Mouse (Mus musculus) lung, postnatal 36 days (tissue): ENCODE results near the gene Ncbp3.

ENCODE experiments used
- DNase-seq: peaks from one replicate; pipeline ENCODE4 v3.0.0; 2022; ENCODE audit warnings: mixed read lengths

The Ncbp3 gene

DNA sequence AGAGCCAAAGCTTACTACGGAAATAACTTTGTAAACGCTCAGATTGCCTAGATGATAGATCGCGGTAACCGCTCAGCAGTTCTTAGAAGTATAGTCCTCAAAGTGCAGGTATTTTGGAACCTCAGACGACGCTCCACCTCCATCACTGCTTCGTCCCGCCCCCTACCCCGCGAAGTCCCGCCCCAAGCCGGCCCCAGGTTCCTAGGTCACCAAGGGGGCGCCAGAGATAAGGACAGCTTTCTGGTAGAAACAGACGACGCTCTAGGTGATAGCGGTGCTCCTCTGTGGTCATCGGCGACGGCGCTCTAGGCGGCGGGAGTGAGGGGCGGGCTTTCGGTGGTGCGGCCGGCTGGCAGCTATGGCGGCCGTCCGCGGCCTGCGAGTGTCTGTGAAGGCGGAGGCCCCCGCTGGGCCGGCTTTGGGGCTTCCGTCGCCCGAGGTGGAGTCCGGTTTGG is at the start of gene Ncbp3:
TSS of gene Ncbp3 (plus strand) at position 242 of the 455 bp plus-strand sequence.
- peak; percentile 98 for DNase-seq

DNA sequence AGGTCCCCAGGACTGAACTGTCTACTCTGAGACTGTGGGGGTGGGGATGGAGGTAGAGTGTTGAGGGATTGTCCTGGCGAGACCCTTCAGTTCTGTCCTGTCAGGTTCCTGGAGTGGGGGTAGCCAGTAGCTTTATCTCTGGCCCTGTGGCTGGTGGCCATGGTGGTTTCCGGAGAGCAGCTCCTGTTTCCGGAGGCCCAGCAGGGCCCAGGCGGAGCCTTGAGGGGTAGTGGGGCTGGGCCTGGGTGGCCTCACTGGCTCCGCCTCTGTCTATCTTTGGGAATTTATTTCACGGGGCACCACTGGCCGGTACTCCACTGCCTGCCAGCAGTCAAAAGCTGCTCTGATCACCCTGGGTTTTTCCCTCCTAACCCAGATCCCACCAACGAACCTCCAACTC is 48.8 kb upstream of the Ncbp3 start, which contains the start of gene P2rx1:
TSS of gene P2rx1 (plus strand) at position 333 of the 400 bp plus-strand sequence.
- no peak for DNase-seq

DNA sequence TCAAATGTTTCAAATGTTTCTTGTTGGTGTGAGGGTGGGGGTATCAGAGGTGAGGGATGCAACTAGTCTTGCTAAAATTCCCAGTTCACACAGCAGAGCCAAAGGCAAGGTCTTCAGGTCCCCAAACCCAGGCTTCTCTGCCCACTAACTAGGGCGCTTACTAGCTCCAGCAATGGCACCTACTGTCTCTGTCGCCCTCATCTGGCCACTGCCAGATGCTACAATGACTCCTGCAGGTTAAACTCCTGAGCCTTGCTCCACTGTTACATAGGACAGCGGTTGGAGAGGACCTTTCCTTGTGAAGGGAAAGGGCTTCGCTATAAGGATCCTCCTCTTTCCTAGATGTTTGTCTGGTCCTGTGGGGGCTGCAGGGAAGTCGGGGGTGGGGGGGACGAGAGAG is 46.6 kb upstream of the Ncbp3 start:
- peak; percentile 87 for DNase-seq

DNA sequence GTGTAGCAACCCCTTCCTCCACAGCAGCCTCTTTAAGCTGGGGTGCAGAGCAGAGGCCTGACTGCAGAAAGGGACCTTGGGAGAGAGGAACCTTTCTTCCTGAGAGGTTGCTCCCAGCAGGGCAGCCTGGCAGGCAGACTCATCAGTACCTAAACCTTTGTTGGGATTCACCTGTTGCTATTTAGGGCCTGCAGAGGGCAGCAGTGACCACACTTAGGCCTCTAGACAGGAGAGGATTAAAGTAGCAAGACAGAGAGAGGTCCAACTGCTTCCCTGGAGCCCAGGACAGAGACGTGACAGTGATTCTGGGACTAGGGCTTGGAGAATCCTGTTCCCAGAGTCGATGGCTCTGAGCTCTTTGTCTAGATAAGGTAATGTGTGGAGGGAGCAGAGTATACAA is 41.2 kb upstream of the Ncbp3 start:
- peak; percentile 78 for DNase-seq

DNA sequence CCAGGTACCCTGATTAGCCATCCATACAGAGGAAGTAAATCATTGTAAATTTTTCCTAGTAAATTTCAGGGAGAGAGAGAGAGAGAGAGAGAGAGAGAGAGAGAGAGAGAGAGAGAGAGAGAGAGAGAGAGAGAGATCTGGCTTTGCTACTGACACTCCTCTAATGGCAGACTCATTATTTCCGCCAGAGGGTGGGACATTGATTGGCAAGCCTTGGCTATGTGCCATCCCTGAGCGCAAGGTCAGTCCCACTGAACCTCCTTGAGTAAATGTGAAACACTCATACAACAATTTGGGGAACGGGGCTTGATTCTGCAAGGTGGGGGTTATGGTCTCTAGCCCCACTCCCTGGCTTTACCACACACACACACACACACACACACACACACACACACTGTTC is 40.5 kb upstream of the Ncbp3 start:
- no peak for DNase-seq

DNA sequence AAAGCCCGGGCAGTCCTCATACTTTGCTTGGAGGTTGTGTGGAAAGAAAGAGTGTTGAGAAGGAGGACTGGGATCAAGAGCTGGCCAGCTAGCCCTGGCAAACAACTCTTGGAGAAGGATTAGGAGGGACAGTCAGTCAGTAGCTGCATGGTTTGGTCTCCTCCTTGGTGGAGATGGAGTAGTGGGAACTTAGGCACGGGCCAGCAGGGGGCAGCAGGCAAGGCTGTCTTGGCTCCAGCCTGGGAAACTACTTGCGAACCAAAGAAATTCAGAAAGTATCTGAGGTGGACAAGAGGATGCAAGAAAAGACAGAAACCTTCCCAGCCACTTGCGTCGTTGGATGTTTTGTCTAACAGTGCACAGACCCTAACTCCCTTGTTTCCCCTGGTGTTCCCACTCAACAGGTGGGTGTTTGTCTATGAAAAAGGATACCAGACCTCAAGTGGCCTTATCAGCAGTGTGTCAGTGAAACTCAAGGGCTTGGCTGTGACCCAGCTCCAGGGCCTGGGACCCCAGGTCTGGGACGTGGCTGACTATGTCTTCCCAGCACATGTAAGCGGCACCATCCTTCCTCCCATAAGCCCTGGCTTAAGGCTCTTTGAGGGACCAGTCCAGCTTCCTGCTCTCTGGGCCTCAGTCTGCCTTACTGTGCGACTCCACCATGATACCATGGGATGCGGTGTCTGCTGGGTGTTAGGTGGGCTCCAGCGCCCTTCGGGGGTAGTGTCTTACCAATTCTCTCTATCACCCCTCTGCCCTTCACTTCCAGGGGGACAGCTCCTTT is 39.7 kb upstream of the Ncbp3 start:
- DNase-seq = peak; percentile 78

DNA sequence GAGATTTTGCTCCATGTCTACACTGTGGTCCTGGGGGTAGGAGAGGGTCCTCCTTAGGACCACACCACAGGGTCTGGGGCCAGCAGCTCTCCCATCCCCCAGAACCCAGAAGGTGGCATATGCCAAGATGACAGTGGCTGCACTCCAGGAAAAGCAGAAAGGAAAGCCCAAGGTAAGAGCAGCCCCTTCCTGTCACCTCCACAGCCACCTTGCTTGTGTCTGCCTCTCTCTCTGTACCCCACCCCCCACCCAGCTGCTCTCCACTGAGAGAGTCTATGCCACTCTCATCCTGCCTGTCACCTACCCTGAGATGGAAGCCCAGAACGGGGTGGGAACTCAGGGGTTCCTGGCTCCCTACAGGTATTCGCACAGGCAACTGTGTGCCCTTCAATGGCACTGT is 38.8 kb upstream of the Ncbp3 start:
- no peak for DNase-seq

DNA sequence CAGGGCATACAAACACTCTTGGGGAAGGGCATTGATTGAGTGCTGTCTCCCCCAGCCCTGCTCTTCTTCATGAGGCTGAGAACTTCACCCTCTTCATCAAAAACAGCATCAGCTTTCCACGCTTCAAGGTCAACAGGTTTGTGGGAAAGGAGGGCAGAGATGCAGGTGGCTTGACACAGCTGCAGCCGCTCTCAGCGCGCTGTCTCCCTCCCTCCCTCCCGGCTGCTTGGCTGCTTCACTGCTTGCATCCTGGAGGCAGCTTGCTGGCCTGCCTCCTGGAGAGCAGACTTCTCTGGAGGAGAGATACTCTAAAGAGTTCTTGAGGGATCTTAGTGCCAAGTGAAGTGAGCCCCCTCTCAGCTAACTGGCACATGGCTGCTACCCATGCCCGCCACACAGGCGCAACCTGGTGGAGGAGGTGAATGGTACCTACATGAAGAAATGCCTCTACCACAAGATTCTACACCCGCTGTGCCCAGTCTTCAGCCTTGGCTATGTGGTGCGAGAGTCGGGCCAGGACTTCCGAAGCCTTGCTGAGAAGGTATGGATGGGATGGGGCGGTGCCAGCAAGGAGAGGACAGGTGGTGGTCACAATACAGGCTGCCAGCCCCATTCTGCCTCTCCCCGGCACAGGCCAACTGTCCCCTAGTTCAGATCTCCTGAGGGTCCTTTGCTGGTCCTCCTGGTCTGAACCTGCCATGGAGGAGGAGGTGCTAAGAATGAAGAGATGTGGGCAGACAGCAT is 37.9 kb upstream of the Ncbp3 start:
- DNase-seq = no peak

DNA sequence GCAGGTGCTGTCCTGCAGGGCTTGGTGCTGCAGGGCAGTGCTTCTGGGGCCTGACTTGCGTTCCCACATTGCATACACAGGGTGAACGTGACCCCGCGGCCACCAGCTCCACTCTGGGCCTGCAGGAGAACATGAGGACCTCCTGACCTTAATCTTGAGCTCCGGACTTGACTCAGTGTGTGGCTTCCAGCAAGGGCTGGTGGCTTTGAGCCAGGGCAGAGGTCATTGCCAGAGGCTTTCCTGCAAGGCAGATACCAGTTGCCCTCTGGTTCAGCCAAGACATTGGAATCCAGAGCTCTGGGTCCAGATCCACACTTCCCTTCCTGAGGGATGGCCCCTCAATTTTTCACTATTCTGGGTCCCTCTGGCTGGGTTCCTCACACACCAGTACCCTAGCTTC is 33.6 kb upstream of the Ncbp3 start:
- peak; percentile 56 for DNase-seq

DNA sequence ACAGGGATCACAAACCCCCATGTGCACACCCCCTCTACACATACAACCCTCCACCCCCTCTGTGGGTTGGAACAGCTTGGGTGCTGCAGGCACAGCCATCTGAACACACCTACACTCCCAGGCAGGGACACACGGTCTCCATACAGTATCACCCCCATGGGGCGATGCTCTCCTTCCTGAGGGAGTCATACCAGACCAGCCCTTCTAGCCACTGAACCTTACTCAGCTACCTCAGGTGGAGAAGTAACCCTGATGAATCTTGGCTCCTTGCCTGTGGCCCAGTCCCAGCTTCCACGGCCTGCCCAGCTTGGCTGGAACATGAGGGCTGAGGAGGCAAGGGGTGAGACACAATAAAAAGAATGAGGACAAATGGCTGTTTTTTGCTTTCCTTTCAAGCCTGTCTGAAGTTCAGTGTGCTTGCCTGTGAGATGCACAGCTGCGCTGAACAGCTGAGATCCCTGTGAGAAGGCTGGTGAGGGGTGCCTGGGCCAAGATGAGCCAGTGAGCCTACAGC is 32.7 kb upstream of the Ncbp3 start:
- DNase-seq = no peak

DNA sequence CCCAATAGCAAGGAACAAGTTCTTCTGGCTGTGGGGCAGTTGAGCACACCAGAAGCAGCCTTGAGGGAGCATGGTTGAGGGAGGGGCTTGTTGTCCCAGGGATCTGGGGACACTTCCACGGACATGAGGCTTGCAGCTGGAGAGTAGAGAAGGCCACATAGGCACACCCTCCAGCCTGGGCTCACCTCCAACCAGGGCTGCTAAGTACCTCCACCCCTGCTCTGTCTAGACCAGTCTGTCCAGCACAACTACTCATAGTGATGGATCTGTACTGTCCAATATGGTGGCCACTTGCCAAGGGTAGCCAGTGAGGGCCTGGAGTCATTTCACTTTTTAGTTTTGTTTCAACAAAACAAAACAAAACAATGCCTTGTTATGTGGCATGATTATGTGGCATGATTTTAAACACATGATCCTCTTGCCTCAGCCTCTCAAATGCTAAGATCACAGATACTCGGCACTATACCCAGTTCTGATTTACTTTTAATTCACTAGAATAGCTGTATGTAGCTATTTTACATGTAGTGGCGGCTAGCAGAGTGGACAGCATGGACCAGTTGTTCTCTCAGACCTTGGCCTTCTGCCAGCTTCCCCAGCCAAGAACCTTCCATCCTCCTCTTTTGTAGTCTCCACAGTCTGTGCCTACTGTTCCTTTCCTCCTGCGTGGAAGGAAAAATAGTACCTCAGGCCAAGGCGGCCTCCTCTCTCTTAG is 32.0 kb upstream of the Ncbp3 start:
- DNase-seq = peak; percentile 59

DNA sequence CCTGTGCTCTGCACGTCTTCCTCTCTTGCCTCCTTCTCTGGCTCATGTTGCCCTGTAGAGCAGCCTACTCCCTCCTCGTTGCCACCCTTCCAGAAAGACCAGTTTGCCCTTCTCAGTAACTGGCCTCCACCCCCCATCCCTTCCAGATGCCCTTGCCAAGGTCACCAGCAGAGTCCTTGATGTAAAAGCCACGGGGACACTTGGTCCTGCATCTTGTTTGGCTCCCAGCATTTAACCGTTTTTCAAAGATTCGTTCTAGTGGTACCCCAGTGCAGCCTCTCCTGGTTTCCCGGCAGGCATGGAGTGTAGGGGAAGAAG is 31.5 kb upstream of the Ncbp3 start:
- peak; percentile 45 for DNase-seq

DNA sequence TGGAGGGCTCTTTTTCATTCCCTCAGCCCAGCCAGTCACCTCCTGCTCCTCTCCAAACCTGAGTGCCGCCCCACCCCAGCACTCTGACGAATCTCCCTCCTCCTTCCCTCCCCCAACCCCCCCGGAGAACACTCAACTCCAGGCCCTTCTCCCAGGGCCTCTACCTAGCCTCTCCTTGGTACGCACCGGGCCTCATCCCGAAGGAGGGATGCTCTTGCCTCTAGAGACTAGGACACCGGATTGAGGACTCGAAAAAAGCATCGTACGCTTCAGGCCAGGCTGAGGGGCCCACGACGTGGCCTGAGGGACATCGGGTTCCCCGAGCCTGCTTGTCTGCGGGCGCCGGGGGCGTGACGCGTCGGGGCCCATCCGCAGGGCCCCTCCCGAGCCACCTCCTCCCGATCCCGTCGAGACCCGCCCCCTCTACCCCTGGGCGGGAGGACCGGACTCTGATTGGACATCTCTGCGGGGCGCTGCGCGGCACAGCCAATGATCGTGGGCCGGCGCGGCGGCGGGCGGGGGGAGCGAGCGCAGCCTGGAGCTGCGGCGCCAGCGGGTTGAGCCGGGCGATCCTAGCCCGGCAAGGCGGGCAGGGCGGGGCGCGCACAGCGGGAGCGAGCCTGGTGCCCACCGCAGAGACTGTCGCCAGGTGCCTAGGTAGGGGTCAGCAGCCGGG is 29.0 kb upstream of the Ncbp3 start, which contains the start of gene Camkk1:
TSS of gene Camkk1 (plus strand) at position 538 of the 676 bp plus-strand sequence.
- DNase-seq = peak; percentile 96

DNA sequence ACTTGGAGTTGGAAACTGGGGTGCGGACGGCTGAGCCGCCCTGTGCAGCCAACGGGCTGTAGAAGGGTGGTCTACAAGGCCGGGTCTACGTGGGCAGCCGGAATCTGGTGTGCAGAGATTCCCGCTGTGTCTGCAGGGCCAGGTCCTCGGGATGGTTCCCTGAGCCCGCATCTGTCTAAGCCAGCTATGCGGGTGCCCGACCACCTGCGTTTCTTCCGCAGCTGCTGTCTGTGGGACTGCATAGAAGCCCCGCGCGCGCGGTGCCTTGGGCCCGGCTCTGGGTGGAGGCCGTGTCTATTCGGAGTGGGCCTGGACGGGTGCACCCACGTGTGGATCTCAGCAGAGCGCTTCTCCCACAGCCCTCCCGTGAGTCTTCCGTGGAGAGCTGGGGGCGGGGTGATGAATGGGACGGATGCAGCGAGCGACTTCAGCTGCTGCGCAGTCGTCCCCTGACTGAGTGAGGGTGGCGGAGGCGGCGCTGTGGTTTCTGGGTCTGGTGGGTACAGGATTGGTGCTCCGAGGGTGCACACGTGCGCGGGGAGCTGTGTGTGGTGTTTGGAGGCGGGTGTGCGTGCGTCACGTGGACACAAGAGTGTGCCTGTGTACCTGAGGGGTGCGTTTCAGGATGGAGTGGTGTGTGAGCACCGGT is 28.3 kb upstream of the Ncbp3 start:
- peak; percentile 73 for DNase-seq

DNA sequence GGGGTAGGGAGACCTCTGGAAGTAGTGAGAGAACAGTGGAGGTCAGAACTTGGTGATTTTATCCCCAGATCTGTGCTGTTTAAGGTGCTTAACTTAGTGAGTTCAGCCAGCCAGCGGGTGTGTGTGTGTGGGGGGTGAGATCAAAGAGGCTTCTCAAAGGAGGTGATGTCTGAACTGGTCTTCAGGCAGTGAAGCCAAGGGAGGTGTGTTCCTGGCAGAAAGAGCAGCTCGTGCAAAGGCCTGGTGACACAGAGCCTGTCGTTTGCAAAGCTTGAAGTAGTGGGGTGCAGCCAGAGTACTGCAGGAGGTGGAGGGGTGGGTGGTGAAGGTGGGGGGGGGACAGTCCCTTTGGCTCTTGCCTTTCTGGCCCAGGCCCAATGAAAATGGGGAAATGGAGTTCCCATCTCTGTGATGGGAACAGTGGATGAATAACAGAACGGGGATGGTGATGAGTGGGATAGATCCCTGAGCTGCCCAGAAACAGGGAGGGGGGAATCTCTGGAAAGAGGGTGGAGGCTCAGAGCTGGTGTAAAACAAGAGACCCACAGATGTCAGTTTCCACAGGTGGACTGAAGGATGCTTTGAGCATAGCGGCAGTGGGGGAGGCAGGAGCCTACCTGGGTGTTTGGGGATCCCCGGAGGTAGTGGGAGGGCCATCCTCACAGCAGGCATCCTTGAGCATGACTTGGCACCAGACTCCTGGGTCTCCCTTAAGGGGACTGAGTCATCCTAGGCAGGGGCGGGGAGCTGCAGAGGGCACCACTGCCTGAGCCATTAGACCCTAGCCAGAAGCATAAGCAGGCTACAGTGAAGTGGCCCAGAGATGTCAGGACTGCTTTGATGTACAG is 26.4 kb upstream of the Ncbp3 start:
- DNase-seq = no peak

DNA sequence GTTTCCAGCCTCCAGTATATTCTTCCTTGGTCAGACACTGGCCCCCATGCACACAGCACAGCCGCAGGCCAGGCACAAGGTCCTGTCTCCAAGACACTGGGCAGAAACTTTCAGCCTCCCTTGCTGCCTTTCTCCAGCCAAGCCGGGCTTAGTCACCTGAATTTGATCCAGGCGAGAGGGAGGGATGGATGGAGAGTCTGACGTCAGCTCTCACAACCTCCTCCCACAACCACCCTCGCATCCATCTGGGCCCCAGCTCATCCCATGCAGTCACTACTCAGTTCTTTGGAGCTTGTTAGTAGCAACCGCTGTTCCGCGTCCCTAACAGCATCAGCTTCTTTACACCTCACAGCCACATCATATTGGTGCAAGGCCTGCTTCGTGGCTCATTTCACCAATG is 24.5 kb upstream of the Ncbp3 start:
- DNase-seq = peak; percentile 62

DNA sequence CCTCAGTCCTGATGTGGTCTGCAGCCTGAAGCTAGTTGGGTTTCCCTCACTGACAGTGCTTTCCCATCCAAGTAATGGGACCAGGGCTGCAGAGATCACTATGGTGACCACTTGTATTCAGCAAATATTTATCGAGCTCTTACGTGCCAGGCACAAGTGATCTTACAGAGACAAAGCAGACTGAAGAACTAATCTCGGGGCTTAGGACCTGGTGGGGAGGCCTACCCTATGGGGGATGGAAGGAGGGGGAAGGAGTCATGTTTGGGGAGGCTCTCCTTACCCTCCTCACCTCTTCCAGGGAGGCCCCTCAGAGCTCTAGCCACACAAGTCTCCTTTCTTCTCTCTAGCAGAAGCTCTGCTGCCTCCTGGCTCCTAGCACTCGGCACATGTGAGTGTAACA is 23.8 kb upstream of the Ncbp3 start:
- DNase-seq = peak; percentile 44

DNA sequence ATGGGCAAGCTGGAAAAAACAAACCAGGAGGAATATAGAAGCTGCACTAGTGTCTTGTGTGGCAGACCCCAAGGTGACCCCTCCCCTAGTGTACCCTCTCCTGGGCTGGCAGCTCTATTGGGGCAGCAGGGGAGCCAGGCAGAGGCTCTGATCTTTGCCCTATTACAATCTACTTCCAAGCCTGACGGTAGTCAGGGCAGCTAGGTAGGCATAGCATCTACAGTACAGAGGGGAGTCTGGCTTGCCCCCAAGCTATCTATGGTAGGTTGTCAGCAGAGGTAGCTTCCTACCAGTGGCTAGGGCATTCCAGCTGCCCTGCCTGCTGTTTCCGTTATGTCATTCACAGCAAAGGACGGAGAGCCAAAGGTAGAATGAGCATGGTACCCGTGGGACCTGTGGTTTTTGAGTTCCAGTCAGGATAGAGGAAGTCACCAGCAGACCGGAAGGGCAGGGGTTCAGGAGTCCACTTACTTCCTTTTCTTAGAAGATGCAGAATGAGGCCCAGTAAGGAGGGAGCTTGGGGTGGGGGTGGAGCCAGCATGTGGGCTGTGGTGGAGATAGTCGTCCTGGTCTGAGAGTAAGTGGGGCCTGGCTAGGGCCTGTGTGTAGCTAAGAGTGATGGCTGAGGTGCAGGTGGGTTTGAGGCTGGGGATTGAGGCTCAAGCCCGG is 23.2 kb upstream of the Ncbp3 start:
- DNase-seq = peak; percentile 75

DNA sequence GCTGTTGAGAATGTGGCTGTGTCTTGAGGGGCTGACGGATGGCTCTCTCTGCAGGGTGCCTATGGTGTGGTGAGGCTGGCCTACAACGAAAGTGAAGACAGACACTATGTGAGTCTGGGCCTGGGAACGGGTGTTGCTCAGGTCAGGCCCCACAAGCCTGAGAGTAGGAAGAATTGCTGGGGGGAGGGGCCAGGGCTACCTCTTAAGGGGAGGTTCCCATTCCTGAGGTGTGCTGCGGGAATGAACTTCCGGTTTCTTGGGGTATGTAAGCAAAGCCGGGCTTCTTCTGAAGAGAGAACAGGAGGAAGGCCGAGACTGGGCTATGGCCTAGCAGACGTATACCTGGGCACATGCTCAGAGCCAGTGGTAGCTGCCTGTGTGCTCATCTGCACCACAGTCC is 20.6 kb upstream of the Ncbp3 start:
- DNase-seq = peak; percentile 81

DNA sequence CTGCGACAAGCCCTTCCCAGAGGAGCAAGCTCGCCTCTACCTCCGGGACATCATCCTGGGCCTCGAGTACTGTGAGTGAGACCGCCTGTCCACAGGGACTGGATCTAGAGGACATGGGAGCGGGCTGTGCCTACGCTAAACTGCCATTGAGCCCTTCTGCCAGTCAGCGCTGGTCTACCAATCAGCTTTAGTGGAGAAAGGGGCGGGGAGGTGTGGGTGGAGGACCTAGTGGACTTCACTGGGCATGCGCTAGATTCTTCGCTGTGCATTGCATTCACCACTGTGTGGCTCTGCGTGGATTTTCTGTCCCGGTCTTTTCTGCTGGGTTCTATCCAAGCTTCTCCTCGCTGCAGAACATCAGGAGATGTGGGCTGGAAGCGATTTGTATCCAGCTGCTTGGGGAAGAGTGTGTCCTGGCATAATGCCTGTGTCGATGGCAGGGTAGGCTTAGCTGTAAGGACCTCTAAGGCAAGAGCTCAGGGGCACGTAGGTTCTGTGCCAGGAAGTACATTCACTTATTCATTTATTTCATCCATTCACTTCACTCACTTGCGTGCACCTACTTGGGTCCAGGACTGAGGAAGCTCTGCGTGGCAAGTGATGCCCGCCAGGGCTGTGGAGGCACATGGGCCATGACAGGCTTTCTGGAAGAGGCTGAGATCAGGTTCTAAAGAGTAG is 16.6 kb upstream of the Ncbp3 start:
- DNase-seq = peak; percentile 96
